Mouse (Mus musculus) megakaryocyte, embryonic 14.5 days (primary cell): ENCODE measurements around the gene 4930512M02Rik. TPM values are rescaled to one million over a fixed set of nuclear protein-coding genes. Genes with fewer than 3 reads are reported as not detected.
"Not testable (repeated sequence)": the region's sequence is repeated elsewhere in the genome, so short reads cannot be mapped to it uniquely, and the experiment has no call there.

Source experiments
- H3K27me3 ChIP-seq: replicated peaks from 2 replicates; pipeline ENCODE3; 2012; ENCODE audit warnings: inconsistent platforms
- H3K36me3 ChIP-seq: replicated peaks from 2 replicates; pipeline ENCODE3; 2012; ENCODE audit warnings: low read length, inconsistent platforms, mixed read lengths
- H3K4me1 ChIP-seq: 2 replicates; pipeline ENCODE4 v1.6.1; 2012; ENCODE audit warnings: inconsistent platforms
- H3K4me3 ChIP-seq: replicated peaks from 2 replicates; pipeline ENCODE3; 2012; ENCODE audit warnings: moderate library complexity, mild to moderate bottlenecking, inconsistent platforms
- H3K9me3 ChIP-seq: 2 replicates; pipeline ENCODE4 v1.6.1; 2012; ENCODE audit warnings: inconsistent platforms
- FLI1 ChIP-seq: IDR thresholded peaks from 2 replicates; pipeline ENCODE4 v1.6.1; 2012; ENCODE audit warnings: low read length, inconsistent platforms, mixed read lengths
- GATA1 ChIP-seq: IDR thresholded peaks from 3 replicates; pipeline ENCODE4 v1.6.1; 2012; ENCODE audit warnings: mixed read lengths, low read length, inconsistent platforms, borderline replicate concordance
- polyA plus RNA-seq: library from polyadenylated mRNA; stranded (reverse); fragments of >175 nt; gene quantifications from 2 replicates; pipeline ENCODE4 v1.2.3, GENCODE M21; 2012; ENCODE audit warnings: low replicate concordance; ENCODE audit not compliant: insufficient read depth

Gene 4930512M02Rik
- polyA plus RNA-seq: not detected in 2 replicates

DNA sequence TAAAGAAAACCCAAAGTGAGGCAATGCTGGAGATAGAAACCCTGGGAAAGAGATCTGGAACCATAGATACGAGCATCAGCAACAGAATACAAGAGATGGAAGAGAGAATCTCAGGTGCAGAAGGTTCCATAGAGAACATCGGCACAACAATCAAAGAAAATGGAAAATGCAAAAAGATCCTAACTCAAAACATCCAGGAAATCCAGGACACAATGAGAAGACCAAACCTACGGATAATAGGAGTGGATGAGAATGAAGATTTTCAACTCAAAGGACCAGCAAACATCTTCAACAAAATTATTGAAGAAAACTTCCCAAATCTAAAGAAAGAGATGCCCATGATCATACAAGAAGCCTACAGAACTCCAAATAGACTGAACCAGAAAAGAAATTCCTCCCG, at the start of gene 4930512M02Rik:
Gene 4930512M02Rik (minus strand): TSS at position 101 of the 400 bp plus-strand sequence.
- H3K4me1 ChIP-seq, H3K4me3 ChIP-seq, H3K36me3 ChIP-seq, H3K9me3 ChIP-seq, H3K27me3 ChIP-seq: not testable (repeated sequence)

DNA sequence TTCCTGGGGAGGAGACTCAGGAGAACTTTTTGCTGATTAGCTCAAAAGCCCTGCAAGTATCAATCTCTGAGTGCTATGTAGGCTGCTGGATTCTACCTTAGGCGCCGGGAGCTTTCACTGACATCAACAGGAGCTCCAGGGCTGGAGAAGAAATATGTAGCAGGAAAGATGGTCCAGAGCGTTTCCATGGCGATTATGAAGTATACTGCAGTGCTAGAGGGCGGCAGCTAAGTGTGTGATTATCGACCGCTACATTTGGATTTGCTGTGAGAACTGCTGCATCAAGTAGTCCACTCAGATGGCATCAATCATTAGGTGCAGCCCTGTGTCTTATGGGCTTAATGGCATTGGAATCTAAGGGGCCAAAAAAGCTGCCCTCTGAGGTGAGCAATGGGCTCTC, 49.5 kb upstream of the 4930512M02Rik start:
- H3K27me3 ChIP-seq: no peaks in the 10 kb centered on the region
- TF ChIP-seq FLI1: no peak
- no peak for TF ChIP-seq GATA1
- peaks cover 22% of the 10 kb centered on the region for H3K4me1 ChIP-seq
- no peaks in the 10 kb centered on the region for H3K9me3 ChIP-seq
- H3K4me3 ChIP-seq: no peak overlapping the region
- no peaks in the 10 kb centered on the region for H3K36me3 ChIP-seq

DNA sequence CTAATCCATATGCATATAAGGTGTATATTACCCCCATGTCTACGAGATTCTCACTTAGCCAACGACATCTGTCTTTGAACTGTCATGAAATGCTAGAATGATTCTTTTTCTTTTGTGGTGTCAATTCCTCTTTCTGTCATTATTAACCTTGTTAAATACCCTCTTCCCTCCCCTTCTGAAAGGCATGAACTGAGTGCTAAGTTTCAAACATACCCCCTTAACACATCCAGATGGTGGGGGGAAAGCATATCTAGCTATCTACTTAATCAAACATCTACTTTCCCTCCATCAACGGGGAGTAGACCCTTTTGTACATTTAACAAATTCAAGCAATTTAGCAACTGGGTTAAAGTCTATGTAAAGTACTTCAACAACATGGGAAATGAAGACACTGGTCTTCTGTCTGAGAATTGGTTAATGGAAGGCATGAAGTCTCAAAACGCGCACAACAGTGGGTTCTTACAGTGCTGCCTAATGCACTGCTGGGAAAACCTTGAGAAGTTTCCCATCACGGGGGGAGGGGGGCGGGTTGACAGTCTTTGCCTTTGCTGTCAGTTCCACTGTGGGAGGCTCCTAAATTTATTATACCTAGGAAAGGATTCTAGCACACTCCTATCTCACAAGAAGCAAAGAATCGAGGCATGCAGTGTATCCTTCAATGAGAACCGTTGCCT, 48.6 kb upstream of the 4930512M02Rik start:
- Histone ChIP-seq H3K4me3 (no peak overlapping the region), H3K9me3 (no peaks in the 10 kb centered on the region), H3K4me1 (peaks cover 22% of the 10 kb centered on the region), H3K36me3 (no peaks in the 10 kb centered on the region), H3K27me3 (no peaks in the 10 kb centered on the region)
- no peak for TF ChIP-seq FLI1
- TF ChIP-seq GATA1: no peak

DNA sequence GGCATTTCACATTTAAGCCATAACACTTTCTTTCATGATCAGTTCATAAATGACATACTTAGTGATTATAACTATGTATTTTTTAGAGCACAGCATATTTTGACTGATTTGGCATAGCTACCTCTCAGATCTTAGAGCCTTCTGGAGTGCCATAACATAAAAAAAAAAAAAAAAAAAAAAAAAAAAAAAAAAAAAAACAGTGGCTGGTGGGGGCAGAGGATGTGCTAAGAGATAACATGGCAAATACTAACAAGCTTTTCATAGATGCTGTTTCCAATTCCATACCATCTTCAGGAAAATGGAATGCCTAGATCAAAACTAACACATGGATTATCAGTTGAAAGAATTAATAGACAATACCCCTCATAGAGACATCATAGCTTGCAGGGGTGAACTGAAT, 47.4 kb upstream of the 4930512M02Rik start:
- H3K36me3 ChIP-seq: no peaks in the 10 kb centered on the region
- H3K4me3 ChIP-seq: no peak overlapping the region
- H3K4me1 ChIP-seq: peaks cover 20% of the 10 kb centered on the region
- H3K9me3 ChIP-seq: no peaks in the 10 kb centered on the region
- TF ChIP-seq GATA1 (no peak), FLI1 (no peak)
- H3K27me3 ChIP-seq: no peaks in the 10 kb centered on the region

DNA sequence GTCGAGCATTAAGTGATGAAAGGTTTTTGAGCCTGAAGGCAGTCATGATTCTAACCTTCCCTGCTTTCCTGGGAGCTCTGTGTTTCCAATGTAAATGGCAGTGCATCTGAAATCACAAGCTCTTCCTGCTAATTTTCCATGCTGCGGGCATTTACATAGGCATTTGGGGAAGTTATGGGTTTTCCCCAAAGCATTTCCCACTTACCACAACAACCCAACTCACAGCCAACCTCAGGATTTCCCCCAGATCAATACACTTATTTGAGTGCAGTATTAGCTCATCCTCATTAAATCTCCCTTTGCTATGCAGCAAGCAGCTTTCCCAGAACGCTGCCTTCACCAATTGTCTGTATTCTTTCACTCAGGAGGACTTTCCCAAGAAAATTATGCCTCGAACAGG, 45.3 kb upstream of the 4930512M02Rik start:
- no peaks in the 10 kb centered on the region for H3K36me3 ChIP-seq
- H3K4me1 ChIP-seq: peaks cover 21% of the 10 kb centered on the region
- H3K27me3 ChIP-seq: no peaks in the 10 kb centered on the region
- H3K4me3 ChIP-seq: no peak overlapping the region
- no peaks in the 10 kb centered on the region for H3K9me3 ChIP-seq
- no peak for TF ChIP-seq FLI1
- TF ChIP-seq GATA1: no peak

DNA sequence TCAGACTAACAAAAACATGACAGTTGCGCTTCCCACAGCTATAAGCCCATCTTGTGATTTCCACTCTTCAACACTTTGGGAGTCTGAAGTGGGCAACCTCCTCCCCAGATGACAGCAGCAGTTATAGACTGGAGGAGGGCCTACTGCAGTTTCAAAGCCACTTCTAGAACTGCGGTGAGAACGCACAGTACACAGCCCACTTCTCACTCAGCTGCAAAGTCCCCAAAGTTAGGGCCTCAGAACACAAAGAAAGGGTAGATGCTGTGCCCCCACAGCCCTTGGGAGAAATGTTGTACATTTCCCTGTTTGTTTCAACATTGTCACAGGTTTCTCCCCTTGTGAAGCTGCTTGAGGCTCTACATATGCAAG, 40.3 kb upstream of the 4930512M02Rik start:
- Histone ChIP-seq H3K27me3 (no peaks in the 10 kb centered on the region), H3K36me3 (no peaks in the 10 kb centered on the region), H3K9me3 (no peaks in the 10 kb centered on the region), H3K4me3 (no peak overlapping the region), H3K4me1 (peaks cover 31% of the 10 kb centered on the region)
- TF ChIP-seq FLI1 (no peak), GATA1 (no peak)

DNA sequence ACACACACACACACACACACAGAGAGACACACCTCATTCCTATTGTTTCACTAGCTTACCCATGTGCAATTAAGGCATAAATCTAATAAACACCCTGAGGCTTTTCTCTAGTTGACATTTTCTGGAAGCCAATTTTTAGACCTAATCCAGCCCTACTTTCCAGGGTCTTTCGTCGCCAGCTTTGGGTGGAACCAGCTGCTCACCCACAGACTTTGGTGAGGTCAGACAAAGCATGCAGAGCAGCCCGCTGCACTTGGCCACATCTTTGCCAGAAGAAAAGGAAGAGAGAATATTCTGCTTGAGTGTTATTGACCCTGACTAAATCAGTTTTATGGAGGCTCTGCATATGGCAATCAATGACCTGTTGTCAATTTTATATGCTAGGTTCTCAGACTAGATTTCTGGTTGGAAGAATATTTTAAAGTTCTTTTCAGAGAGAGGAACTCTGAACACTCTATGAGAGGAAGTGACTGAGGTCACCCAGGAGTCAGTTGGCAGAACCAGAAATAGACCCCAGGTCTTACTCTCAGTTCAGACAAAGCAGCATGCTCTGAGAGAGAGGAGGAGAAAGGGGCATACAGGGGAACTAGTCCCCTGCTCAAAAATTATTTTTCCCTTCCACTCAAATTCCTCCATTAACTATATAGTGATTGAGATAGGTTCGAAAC, 39.8 kb upstream of the 4930512M02Rik start:
- Histone ChIP-seq H3K4me1 (peaks cover 31% of the 10 kb centered on the region), H3K36me3 (no peaks in the 10 kb centered on the region), H3K27me3 (no peaks in the 10 kb centered on the region), H3K4me3 (no peak overlapping the region), H3K9me3 (no peaks in the 10 kb centered on the region)
- no peak for TF ChIP-seq FLI1
- TF ChIP-seq GATA1: no peak

DNA sequence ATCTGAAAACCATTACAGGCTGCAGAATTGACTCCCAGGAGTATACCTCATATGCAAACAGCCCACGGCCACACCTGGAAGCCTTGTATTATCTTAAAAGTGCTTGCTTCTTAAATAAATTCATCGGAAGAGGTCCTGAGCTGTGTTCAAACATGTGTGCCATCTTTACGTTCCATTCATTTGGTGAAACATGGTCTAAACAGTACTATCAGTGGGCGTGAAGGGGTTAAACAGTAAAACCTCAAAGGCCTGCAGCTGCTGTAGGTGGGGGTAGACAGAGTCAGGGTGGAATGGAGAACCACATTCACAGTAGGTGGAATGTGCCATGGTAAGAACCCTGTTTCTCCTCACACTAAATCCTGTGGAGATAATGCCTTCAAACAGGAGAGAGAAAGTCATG, 33.0 kb upstream of the 4930512M02Rik start:
- peaks cover 51% of the 10 kb centered on the region for H3K4me1 ChIP-seq
- no peaks in the 10 kb centered on the region for H3K9me3 ChIP-seq
- no peak for TF ChIP-seq GATA1
- TF ChIP-seq FLI1: no peak
- no peak overlapping the region for H3K4me3 ChIP-seq
- no peaks in the 10 kb centered on the region for H3K36me3 ChIP-seq
- no peaks in the 10 kb centered on the region for H3K27me3 ChIP-seq

DNA sequence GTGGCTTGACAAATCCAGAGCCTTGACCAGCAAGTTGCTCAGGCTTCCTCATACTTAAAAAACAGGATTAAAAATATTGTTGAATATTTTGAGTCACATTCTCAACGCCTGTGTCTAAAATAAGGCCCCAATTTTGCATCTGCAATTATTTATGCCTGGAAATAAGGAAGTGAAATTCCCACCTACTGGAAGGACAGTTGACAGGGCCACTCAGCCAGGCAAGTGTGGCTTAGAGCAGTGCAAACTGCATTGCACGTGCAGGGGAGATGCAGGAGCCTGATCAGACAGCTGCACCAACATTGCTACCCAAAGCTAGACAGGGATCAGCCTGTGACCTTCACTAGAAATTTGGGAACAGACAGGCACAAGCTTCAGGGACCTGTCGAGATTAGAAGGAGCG, 31.2 kb upstream of the 4930512M02Rik start:
- no peak for TF ChIP-seq FLI1
- TF ChIP-seq GATA1: no peak

DNA sequence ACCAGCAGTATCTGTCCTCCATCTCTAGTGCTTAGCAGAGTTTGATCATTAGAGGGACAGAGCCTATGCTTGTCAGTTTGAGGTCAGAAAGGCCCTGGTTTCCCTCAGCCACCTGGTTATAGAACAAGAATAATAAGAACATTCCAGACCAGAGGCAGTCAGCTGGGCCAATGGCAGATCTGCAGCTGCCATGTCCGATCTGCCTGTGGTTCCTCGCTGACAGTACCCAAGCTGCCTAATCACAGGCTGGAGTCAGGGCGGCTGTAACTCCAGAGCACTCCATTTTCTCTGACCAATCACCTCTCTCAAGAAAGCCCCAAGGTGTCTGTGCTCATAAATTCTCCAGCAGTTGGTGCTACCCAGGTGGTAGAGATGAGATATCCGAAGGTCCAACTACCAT, 30.0 kb upstream of the 4930512M02Rik start:
- Histone ChIP-seq H3K4me1 (peaks cover 68% of the 10 kb centered on the region), H3K27me3 (no peaks in the 10 kb centered on the region), H3K36me3 (no peaks in the 10 kb centered on the region), H3K9me3 (no peaks in the 10 kb centered on the region), H3K4me3 (peak overlapping the region; percentile 47)
- TF ChIP-seq FLI1: no peak
- no peak for TF ChIP-seq GATA1

More for the DNA sequence above, 31.2 kb upstream of the 4930512M02Rik start:
- H3K27me3 ChIP-seq: no peaks in the 10 kb centered on the region
- H3K4me3 ChIP-seq: no peak overlapping the region
- no peaks in the 10 kb centered on the region for H3K9me3 ChIP-seq
- H3K36me3 ChIP-seq: no peaks in the 10 kb centered on the region
- H3K4me1 ChIP-seq: peaks cover 64% of the 10 kb centered on the region
